Mouse (Mus musculus) kidney, embryonic 15.5 days (tissue): ENCODE data around the gene Abcg2. TPM values are rescaled to one million over a fixed set of nuclear protein-coding genes. Genes with fewer than 3 reads are reported as not detected.
A peak's percentile ranks its signal among the peaks of the same experiment; 100 is the strongest.
"Not testable (repeated sequence)": the region's sequence is repeated elsewhere in the genome, so short reads cannot be mapped to it uniquely, and the experiment has no call there.

Source experiments
- ATAC-seq: fragments of 200-750 bp; cut with Nextera tagmentation; replicated peaks from 2 replicates; pipeline ENCODE4 v1.8.0; 2017; ENCODE audit warnings: moderate TSS enrichment; ENCODE audit not compliant: low FRiP score
- H3K27ac ChIP-seq: fragments of 300-500 bp; sonication (generic); 2 replicates; pipeline ENCODE4 v1.5.1; 2015; ENCODE audit warnings: mild to moderate bottlenecking, inconsistent platforms
- H3K27me3 ChIP-seq: fragments of 300-500 bp; sonication (generic); 2 replicates; pipeline ENCODE4 v1.6.1; 2015; ENCODE audit warnings: inconsistent platforms
- H3K36me3 ChIP-seq: fragments of 300-500 bp; sonication (generic); 2 replicates; pipeline ENCODE4 v1.6.1; 2015; ENCODE audit warnings: inconsistent platforms
- H3K4me1 ChIP-seq: fragments of 300-500 bp; sonication (generic); 2 replicates; pipeline ENCODE4 v1.6.1; 2015; ENCODE audit warnings: inconsistent platforms
- H3K4me2 ChIP-seq: fragments of 300-500 bp; sonication (generic); 2 replicates; pipeline ENCODE4 v1.6.1; 2015; ENCODE audit warnings: moderate library complexity, mild to moderate bottlenecking, inconsistent platforms
- H3K4me3 ChIP-seq: fragments of 300-500 bp; sonication (generic); replicated peaks from 2 replicates; pipeline ENCODE4 v1.5.1; 2015; ENCODE audit warnings: mild to moderate bottlenecking, inconsistent platforms
- H3K9ac ChIP-seq: fragments of 300-500 bp; sonication (generic); 2 replicates; pipeline ENCODE4 v1.6.1; 2015; ENCODE audit warnings: mild to moderate bottlenecking, inconsistent platforms
- H3K9me3 ChIP-seq: fragments of 300-500 bp; sonication (generic); replicated peaks from 2 replicates; pipeline ENCODE4 v1.6.1; 2016; ENCODE audit warnings: inconsistent platforms
- WGBS: fragments of 180-500 bp; shearing (Covaris S2); methylation state at CpG from one replicate; pipeline ENCODE4 v1.1.7; 2015; ENCODE audit warnings: mixed read lengths; 5-methylcytosine and 5-hydroxymethylcytosine counted together
- polyA plus RNA-seq: library from polyadenylated mRNA; unstranded; fragments of >200 nt; fragmentation: Nextera tagmentation; extraction: Ambion mirVana; gene quantifications from 2 replicates; pipeline ENCODE4 v1.2.1, GENCODE M21; 2015

Abcg2 gene
- 95.7 and 101 TPM in 2 replicates for polyA plus RNA-seq

DNA sequence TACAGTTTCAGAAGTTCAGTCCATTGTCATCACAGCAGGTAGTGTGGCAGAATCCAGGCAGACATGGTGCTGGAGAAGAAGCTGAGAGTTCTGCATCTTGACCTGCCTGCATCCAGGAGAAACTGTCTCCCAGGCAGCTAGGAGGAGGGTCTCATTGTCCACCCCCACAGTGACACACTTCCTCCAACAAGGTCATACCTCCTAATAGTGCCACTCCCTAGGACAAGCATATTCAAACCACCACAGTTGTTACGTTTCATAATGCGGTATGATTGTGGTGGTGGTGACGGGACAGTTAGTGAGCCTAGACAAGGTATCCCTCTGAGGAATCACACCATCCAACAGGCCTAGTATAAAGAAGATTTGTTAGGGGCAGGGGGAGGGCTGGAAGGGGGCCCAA, at the start of gene Abcg2:
TSS of gene Abcg2 (plus strand) at position 301 of the 400 bp plus-strand sequence.
- not testable (repeated sequence) for H3K27me3 ChIP-seq, H3K9me3 ChIP-seq
- WGBS, result 92% methylated on average over 3 of the region's 3 CpGs

DNA sequence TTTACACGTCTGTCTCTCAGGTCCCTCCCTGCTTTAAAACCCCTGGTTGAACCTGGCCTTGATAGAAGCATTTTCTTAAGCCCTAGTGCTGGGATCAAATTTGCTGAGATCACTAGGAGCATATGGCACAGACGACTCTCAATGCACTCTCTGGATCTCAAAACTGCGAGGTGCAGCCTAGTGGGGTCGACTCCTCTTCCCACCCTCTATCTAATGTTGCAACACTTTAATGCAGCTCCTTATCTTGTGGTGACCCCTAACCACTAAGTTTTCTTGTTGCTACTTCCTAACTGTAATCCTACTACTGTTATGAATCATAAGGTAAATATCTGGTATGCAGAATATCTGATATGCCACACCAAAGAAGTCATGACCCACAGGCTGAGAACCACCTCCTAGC, 44.1 kb upstream of the Abcg2 start:
- 67% methylated on average over 4 of the region's 4 CpGs for WGBS
- H3K27me3 ChIP-seq, H3K9ac ChIP-seq, ATAC-seq, H3K4me2 ChIP-seq, H3K9me3 ChIP-seq, H3K27ac ChIP-seq, H3K4me3 ChIP-seq, H3K4me1 ChIP-seq, H3K36me3 ChIP-seq: not testable (repeated sequence)

More for the DNA sequence above, at the start of gene Abcg2:
- not testable (repeated sequence) for H3K4me3 ChIP-seq, H3K27ac ChIP-seq, H3K9ac ChIP-seq, H3K36me3 ChIP-seq, H3K4me2 ChIP-seq, ATAC-seq, H3K4me1 ChIP-seq

DNA sequence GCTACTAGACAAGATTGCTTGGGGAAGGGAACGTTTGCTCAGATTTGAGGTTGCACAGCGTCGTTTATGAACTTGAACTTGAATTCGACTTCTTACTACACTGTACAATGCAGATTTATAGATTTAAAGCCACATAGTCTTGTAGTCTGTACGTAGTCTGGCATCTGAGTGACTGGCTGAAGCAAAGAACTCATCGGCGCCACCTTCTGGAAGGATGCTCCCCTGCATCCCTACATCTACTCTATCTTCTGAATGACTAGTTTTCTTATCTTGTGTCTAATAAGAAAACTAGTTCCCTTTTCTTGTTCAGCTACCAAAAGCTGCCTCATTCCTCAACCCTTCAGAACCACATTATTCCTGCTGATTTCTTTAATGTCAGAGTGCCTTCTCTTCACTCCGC, 41.5 kb upstream of the Abcg2 start:
- not testable (repeated sequence) for H3K9ac ChIP-seq, H3K4me1 ChIP-seq, H3K36me3 ChIP-seq, H3K27ac ChIP-seq, H3K27me3 ChIP-seq, H3K4me3 ChIP-seq, ATAC-seq, H3K9me3 ChIP-seq, H3K4me2 ChIP-seq
- WGBS, result 63% methylated on average over 8 of the region's 8 CpGs

DNA sequence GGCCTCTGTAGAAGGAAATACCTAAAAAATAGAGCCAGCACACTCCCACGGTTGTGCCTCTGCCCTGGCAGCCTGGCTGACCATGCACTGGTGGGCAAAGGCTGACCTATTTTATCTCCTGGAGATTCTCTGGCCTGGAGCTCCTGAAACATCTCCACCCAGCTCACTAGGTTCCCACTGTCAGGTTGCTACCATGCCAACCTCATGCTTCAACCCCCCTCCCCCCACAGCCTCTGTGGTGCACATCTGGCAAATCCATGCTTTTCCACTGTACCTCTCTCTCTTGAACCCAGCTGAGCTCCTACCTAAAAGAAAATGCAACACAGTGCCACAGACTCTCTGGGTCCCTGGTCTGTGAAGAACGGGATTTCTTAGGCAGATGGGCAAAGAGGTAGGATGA, 39.4 kb upstream of the Abcg2 start:
- not testable (repeated sequence) for H3K9ac ChIP-seq, H3K27me3 ChIP-seq, H3K9me3 ChIP-seq, H3K4me2 ChIP-seq, H3K4me3 ChIP-seq, H3K36me3 ChIP-seq, H3K4me1 ChIP-seq
- peak; percentile 84 for ATAC-seq
- 16% methylated on average over 2 of the region's 2 CpGs for WGBS
- peak overlapping the region; percentile 64 for H3K27ac ChIP-seq

DNA sequence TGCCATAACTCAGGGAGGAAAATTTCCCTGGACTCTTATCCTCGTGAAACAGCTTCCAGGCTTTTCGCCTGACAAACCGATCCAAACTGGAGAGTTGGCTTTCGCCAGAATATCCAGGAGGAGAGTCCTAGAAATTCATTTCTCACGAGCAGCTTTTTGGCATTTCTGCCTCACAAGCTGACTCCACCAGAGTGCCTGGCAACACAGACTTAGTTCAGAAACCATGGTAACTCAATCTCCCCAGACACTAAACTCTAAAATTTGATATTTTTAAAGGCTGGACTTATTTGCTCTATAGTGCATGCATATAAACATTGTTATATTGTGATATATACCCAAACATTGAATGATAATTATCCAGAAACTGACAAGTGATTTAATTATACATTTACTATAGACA, 38.3 kb upstream of the Abcg2 start:
- not testable (repeated sequence) for H3K4me2 ChIP-seq, H3K27me3 ChIP-seq, H3K27ac ChIP-seq, H3K9ac ChIP-seq, H3K4me3 ChIP-seq, H3K4me1 ChIP-seq, H3K36me3 ChIP-seq, H3K9me3 ChIP-seq, ATAC-seq
- 32% methylated on average over 5 of the region's 5 CpGs for WGBS

DNA sequence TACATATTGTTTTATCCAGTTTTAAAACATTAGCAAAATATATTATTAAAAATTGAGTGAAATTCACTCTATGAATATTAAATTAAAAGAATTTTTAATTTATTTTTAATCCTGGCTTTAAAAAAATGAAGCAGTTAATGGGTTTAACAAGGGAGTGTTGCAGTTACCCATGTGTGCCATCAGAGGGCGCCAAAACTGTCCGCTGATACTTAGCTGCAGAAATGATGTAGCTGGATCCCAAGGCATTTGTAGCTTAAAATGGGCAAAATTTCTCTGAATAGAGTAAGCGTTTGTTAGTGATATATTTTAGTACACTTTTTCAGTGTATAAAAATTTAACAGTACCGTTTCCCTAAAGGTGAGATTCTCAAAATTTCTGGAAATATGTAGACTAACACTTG, 37.5 kb upstream of the Abcg2 start:
- ATAC-seq, result no peak
- Histone ChIP-seq H3K27me3 (no peaks in the 10 kb centered on the region), H3K4me3 (no peak overlapping the region), H3K9me3 (no peaks in the 10 kb centered on the region), H3K4me2 (no peak overlapping the region), H3K4me1 (peaks cover 4% of the 10 kb centered on the region), H3K36me3 (no peaks in the 10 kb centered on the region), H3K27ac (no peak overlapping the region), H3K9ac (no peak overlapping the region)
- WGBS, result 5% methylated on average over 4 of the region's 4 CpGs

DNA sequence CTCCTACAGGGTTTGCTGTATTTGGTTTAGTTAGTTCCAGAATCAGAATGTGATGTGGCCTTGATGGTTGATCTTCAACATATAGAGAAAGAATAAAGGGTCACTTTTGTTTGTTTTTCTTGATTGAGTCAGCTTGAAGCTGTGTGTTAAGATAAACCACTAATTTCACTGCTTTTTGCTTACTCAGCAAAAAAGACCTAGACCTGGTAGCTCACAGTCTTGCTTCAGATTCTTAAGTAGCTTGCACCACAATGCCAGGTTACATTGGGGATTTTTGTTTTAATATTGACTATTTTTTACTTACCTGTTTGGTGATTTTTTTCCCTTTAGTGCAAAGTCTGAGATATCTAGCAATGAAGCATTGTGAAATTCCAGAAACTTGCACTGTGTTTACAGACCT, 30.5 kb upstream of the Abcg2 start:
- H3K4me1 ChIP-seq, H3K9me3 ChIP-seq, H3K36me3 ChIP-seq, H3K4me3 ChIP-seq, H3K9ac ChIP-seq, H3K4me2 ChIP-seq, H3K27ac ChIP-seq, ATAC-seq, H3K27me3 ChIP-seq: not testable (repeated sequence)

DNA sequence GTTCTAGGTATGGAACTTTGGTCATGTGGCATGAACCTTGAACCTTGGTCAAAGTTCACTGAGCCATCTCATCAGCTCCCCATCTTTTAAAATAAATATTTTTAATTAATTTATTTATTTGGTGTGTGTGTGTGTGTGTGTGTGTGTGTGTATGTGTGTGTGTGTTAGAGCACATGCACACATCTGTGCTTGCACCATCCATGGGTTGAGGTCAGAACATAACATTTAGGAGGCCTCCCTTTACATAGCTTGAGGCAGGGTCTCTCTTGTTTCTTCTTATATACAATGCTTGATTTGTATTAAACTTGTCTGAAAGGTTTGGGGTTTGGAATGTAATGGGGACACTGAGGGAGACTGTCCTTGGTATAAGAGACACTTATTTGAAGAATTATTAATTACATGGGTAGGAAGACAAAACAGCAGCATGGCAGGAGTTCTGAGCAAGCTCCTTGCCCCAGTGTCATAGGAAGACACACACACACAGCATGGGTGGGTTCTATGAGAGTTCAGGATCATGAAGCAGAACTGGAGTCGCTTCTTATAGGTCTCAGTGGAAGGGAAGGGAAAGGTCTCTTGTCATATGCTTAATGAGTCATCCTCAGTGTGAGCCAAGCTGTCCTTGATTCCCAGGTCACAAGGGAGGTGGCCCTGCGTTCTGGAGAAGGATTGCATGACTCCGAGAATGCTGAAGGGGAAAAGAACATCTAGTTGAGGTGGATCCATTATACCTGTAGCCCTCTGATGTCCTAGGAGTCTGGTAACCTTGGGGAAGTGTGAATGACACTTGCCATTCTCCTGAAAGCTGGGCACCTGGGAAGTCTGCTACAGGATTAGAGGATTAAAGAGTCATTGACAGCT, 9.9 kb downstream of the Abcg2 start:
- H3K27ac ChIP-seq, result not testable (repeated sequence)

GRCm38 (mm10) chr6:58595639-58596293, 11.4 kb downstream of the Abcg2 start:
- Histone ChIP-seq H3K9ac (peak overlapping the region; percentile 27; the same call in 1 of the 2 replicates), H3K27ac (peak overlapping the region; percentile 90), H3K4me3 (peak overlapping the region; percentile 39), H3K4me2 (peak overlapping the region; percentile 60)
- not testable (repeated sequence) for H3K27me3 ChIP-seq, H3K4me1 ChIP-seq, H3K36me3 ChIP-seq, H3K9me3 ChIP-seq
- 5% methylated on average over 9 of the region's 9 CpGs for WGBS
- ATAC-seq, result peak; percentile 62

More for the DNA sequence above, 9.9 kb downstream of the Abcg2 start:
- H3K4me1 ChIP-seq, H3K4me2 ChIP-seq, H3K27me3 ChIP-seq, ATAC-seq, H3K9ac ChIP-seq, H3K9me3 ChIP-seq, H3K36me3 ChIP-seq, H3K4me3 ChIP-seq: not testable (repeated sequence)
- 45% methylated on average over 3 of the region's 3 CpGs for WGBS

- H3K9me3 ChIP-seq, result 0 out of 2 replicates have a peak, but pooled peaks cover 3% of the 10 kb centered on the region
- H3K4me1 ChIP-seq, result peaks cover 8% of the 10 kb centered on the region; the same call in 1 of the 2 replicates
- H3K36me3 ChIP-seq, result no peaks in the 10 kb centered on the region
- H3K4me3 ChIP-seq, result peak overlapping the region; percentile 39
- ATAC-seq, result peak; percentile 82
- peak overlapping the region; percentile 27; the same call in 1 of the 2 replicates for H3K9ac ChIP-seq
- peak overlapping the region; percentile 60 for H3K4me2 ChIP-seq
- H3K27ac ChIP-seq, result peak overlapping the region; percentile 90
- H3K27me3 ChIP-seq, result no peaks in the 10 kb centered on the region
- 16% methylated on average over 16 of the region's 16 CpGs for WGBS
Measured at GRCm38 (mm10) chr6:58596294-58596653, 12.0 kb downstream of the Abcg2 start.

GRCm38 (mm10) chr6:58602119-58602518, 17.8 kb downstream of the Abcg2 start:
- H3K9me3 ChIP-seq, H3K4me3 ChIP-seq, H3K27me3 ChIP-seq, H3K4me2 ChIP-seq, H3K27ac ChIP-seq, H3K36me3 ChIP-seq, H3K4me1 ChIP-seq, H3K9ac ChIP-seq: not testable (repeated sequence)
- peak; percentile 45; the same call in 1 of the 2 replicates for ATAC-seq
- 41% methylated on average over 1 of the region's 1 CpGs for WGBS

GRCm38 (mm10) chr6:58602991-58603390, 18.7 kb downstream of the Abcg2 start:
- not testable (repeated sequence) for H3K4me3 ChIP-seq, H3K9me3 ChIP-seq, ATAC-seq, H3K4me1 ChIP-seq, H3K9ac ChIP-seq, H3K36me3 ChIP-seq, H3K27me3 ChIP-seq, H3K4me2 ChIP-seq, H3K27ac ChIP-seq
